Mouse (Mus musculus) mouse embryonic stem cell (cell line): ENCODE measurements around the gene Hip1r.

ENCODE experiments used
- in situ Hi-C, 2 experiments: fragments of 300-500 bp; cut with MboI; formaldehyde crosslinking; loops; 1 replicate in 1 of 2; 3 replicates in 1 of 2; pipeline ENCODE4 v1.14.3; 2019 to 2020; ENCODE audit warnings: low sequenced_read_pairs in 2 of 2, low pct_unique_long_range_greater_than_20kb in 1 of 2, mixed read lengths in 1 of 2; ENCODE audit not compliant: unreplicated experiment in 1 of 2

The Hip1r gene

GRCm38 (mm10) chr5:124027702-124028470, 54.5 kb downstream of the Hip1r start:
- in situ Hi-C loops: no loop called here

GRCm38 (mm10) chr5:124028680-124029079, 55.3 kb downstream of the Hip1r start:
- in situ Hi-C loops: no loop called here

- in situ Hi-C loops: no loop called here
These were observed 56.0 kb downstream of the Hip1r start for GRCm38 (mm10) chr5:124029220-124030035.

- in situ Hi-C loops: no loop called here
These were observed 57.1 kb downstream of the Hip1r start for GRCm38 (mm10) chr5:124030386-124031067.

- in situ Hi-C loops: no loop called here
These were observed 57.9 kb downstream of the Hip1r start for GRCm38 (mm10) chr5:124031068-124031955.

- in situ Hi-C loops: no loop called here
These were observed 58.6 kb downstream of the Hip1r start, which contains the start of gene Vps37b for GRCm38 (mm10) chr5:124032001-124032508. Gene Vps37b (minus strand): TSS chr5:124032270.

- in situ Hi-C loops: no loop called here
These were observed 61.0 kb downstream of the Hip1r start for GRCm38 (mm10) chr5:124034471-124034870.

GRCm38 (mm10) chr5:124035406-124035805, 62.0 kb downstream of the Hip1r start:
- in situ Hi-C loops: no loop called here

GRCm38 (mm10) chr5:124035806-124036205, 62.4 kb downstream of the Hip1r start:
- in situ Hi-C loops: no loop called here

GRCm38 (mm10) chr5:124036341-124036740, 62.9 kb downstream of the Hip1r start:
- in situ Hi-C loops: no loop called here

- in situ Hi-C loops: no loop called here
These were observed 63.4 kb downstream of the Hip1r start for GRCm38 (mm10) chr5:124036836-124037235.

GRCm38 (mm10) chr5:124039602-124040001, 66.2 kb downstream of the Hip1r start:
- in situ Hi-C loops: no loop called here

GRCm38 (mm10) chr5:124041097-124041496, 67.7 kb downstream of the Hip1r start:
- in situ Hi-C loops: no loop called here

- in situ Hi-C loops: no loop called here
These were observed 70.0 kb downstream of the Hip1r start for GRCm38 (mm10) chr5:124043212-124043978.

GRCm38 (mm10) chr5:124043999-124044398, 70.6 kb downstream of the Hip1r start:
- in situ Hi-C loops: no loop called here

GRCm38 (mm10) chr5:124045453-124046010, 72.1 kb downstream of the Hip1r start:
- in situ Hi-C loops: no loop called here
